8 mouse cellular contexts compared by ENCODE assay signal in genomic region chr5:118465991-118466750, GRCm38 (mm10).
DNase-seq lines count a peak whose midpoint lies in the region; ATAC-seq and TF ChIP-seq lines count a peak whose summit lies in the region.

No protein-coding gene starts in this region.

- no peak for DNase-seq in lung, embryonic 14.5 days
- no peak for DNase-seq in lung, postnatal 4 days
- DNase-seq in embryo, embryonic 10.5 days (ENCODE audit: low spot score) = peak; percentile 57
- DNase-seq in urinary bladder, postnatal 36 days (ENCODE audit: low spot score in 2 of 2) = peak; percentile 52 to 60
- DNase-seq in frontal cortex, adult 2 months (ENCODE audit: extremely low spot score in 1 of 2, low spot score in 1 of 2) = no peak

- 12% methylated on average over 10 of the region's 10 CpGs for WGBS in lung, embryonic 14.5 days
- 15% methylated on average over 10 of the region's 10 CpGs for WGBS in hindbrain, embryonic 12.5 days
- 12% methylated on average over 10 of the region's 10 CpGs for WGBS in midbrain, embryonic 12.5 days

- H3K9ac ChIP-seq in lung, embryonic 14.5 days = peak overlapping the region; percentile 30
- 0 out of 2 replicates have a peak overlapping the region, but pooled peaks have one; percentile 29 for H3K9ac ChIP-seq in hindbrain, embryonic 12.5 days
- H3K9ac ChIP-seq in midbrain, embryonic 12.5 days (replicated peaks) = peak overlapping the region; percentile 34; the same call in 1 of the 2 replicates

- H3K4me3 ChIP-seq in lung, embryonic 14.5 days (ENCODE audit: low read depth, low read length) = peak overlapping the region; percentile 23
- peak overlapping the region; percentile 19; the same call in 1 of the 2 replicates for H3K4me3 ChIP-seq in hindbrain, embryonic 12.5 days
- peak overlapping the region; percentile 24 for H3K4me3 ChIP-seq in midbrain, embryonic 12.5 days

- peak; percentile 14; the same call in 1 of the 2 replicates for ATAC-seq in lung, embryonic 14.5 days (ENCODE audit: insufficient read depth)
- no peak for ATAC-seq in hindbrain, embryonic 12.5 days (ENCODE audit: low FRiP score)
- no peak for ATAC-seq in midbrain, embryonic 12.5 days (ENCODE audit: low FRiP score, low read depth)
- no peak for ATAC-seq in activated CD4-positive, CD25-positive, alpha-beta regulatory T cell, adult 4 months

- no peaks in the 10 kb centered on the region for H3K36me3 ChIP-seq in lung, embryonic 14.5 days (ENCODE audit: insufficient read depth)
- no peaks in the 10 kb centered on the region for H3K36me3 ChIP-seq in hindbrain, embryonic 12.5 days
- H3K36me3 ChIP-seq in midbrain, embryonic 12.5 days = no peaks in the 10 kb centered on the region

- peaks cover 17% of the 10 kb centered on the region for H3K4me1 ChIP-seq in lung, embryonic 14.5 days (ENCODE audit: insufficient read depth)
- peaks cover 19% of the 10 kb centered on the region for H3K4me1 ChIP-seq in hindbrain, embryonic 12.5 days
- peaks cover 20% of the 10 kb centered on the region for H3K4me1 ChIP-seq in midbrain, embryonic 12.5 days

- no peaks in the 10 kb centered on the region for H3K27me3 ChIP-seq in lung, embryonic 14.5 days (ENCODE audit: insufficient read depth, low read length)
- H3K27me3 ChIP-seq in hindbrain, embryonic 12.5 days = peaks cover 15% of the 10 kb centered on the region; the same call in 1 of the 2 replicates
- H3K27me3 ChIP-seq in midbrain, embryonic 12.5 days = peaks cover 55% of the 10 kb centered on the region

- no peak for TF ChIP-seq CTCF in lung, embryonic 14.5 days (IDR thresholded peaks at IDR 0.05; ENCODE audit: low read depth)

- H3K27ac ChIP-seq in lung, embryonic 14.5 days (ENCODE audit: low read depth) = peak overlapping the region; percentile 39; the same call in 1 of the 2 replicates
- peak overlapping the region; percentile 9; the same call in 1 of the 2 replicates for H3K27ac ChIP-seq in hindbrain, embryonic 12.5 days
- 0 out of 2 replicates have a peak overlapping the region, but pooled peaks have one; percentile 25 for H3K27ac ChIP-seq in midbrain, embryonic 12.5 days (replicated peaks)

- peak overlapping the region; percentile 62 for H3K4me2 ChIP-seq in lung, embryonic 14.5 days
- peak overlapping the region; percentile 51 for H3K4me2 ChIP-seq in hindbrain, embryonic 12.5 days (replicated peaks)
- peak overlapping the region; percentile 49 for H3K4me2 ChIP-seq in midbrain, embryonic 12.5 days (replicated peaks)

- no peaks in the 10 kb centered on the region for H3K9me3 ChIP-seq in lung, embryonic 14.5 days (ENCODE audit: low read depth, low read length)
- no peaks in the 10 kb centered on the region for H3K9me3 ChIP-seq in hindbrain, embryonic 12.5 days (replicated peaks)
- H3K9me3 ChIP-seq in midbrain, embryonic 12.5 days = no peaks in the 10 kb centered on the region

Comparison
In these comparisons a context has a peak if more than half of its experiments do, and no peak if none do; other contexts are left out.
1. DNase-seq: peak in embryo, embryonic 10.5 days (single experiment) and urinary bladder, postnatal 36 days (2 of 2); none in lung, embryonic 14.5 days (single experiment), lung, postnatal 4 days (0 of 2) and frontal cortex, adult 2 months (0 of 2).
2. Peak in every context shown above with its lines, with median percentiles within 50 percentile points of each other: H3K27ac ChIP-seq, H3K4me2 ChIP-seq, H3K4me3 ChIP-seq and H3K9ac ChIP-seq.